Mouse (Mus musculus): Measurements from ENCODE around the gene Ube2j1. TPM values are rescaled to one million over a fixed set of nuclear protein-coding genes. Genes with fewer than 3 reads are reported as not detected.

Ube2j1 gene
- total and polyA plus RNA-seq, 3 experiments = 64.3 to 122 (median 93.0) TPM

- Histone ChIP-seq H3K9me3 (replicated peaks; ENCODE audit: low read length) (peaks cover 2% of the 10 kb centered on the region), H3K4me1 (ENCODE audit: control insufficient read depth in 1 of 2, insufficient read depth in 2 of 2) (no peaks in the 10 kb centered on the region; a peak in 1 of 4 replicates), H3K79me2 (replicated peaks; ENCODE audit: control insufficient read depth, extremely low read depth, insufficient read depth, poor library complexity, severe bottlenecking) (no peaks in the 10 kb centered on the region), H3K27me3 (replicated peaks) (peaks cover 30% of the 10 kb centered on the region), H3K9ac (ENCODE audit: insufficient read depth, low read depth) (peak within 1 kb of the TSS; percentile 65), H3K4me2 (ENCODE audit: insufficient read depth, low read depth, poor library complexity, severe bottlenecking) (peak within 1 kb of the TSS; percentile 82), H3K36me3 (replicated peaks in 1 of 2; ENCODE audit: control insufficient read depth in 1 of 2, insufficient read depth in 1 of 2, low read length in 1 of 2) (no peaks in the 10 kb centered on the region), H3K4me3 (replicated peaks in 1 of 3; ENCODE audit: low read depth in 2 of 3, low read length in 2 of 3, poor library complexity in 1 of 3) (peak within 1 kb of the TSS; percentile 58 to 94 (median 59)), H3K27ac (ENCODE audit: insufficient read depth, low read depth) (no peak within 1 kb of the TSS)
- dilution Hi-C loops (cut with MboI; ENCODE audit: extremely low pct_ligation_motif_present, extremely low pct_unique_long_range_greater_than_20kb, low sequenced_read_pairs) (no loop called here), in situ Hi-C loops (cut with MboI; ENCODE audit: low pct_ligation_motif_present, low pct_unique_long_range_greater_than_20kb, low sequenced_read_pairs) (loop anchor here (25.0 kb wide), 1 partner anchor 370 kb away; the partner anchor contains the start of genes Casp8ap2 and Gja10)
- TF ChIP-seq RCOR1 (conservative IDR thresholded peaks at IDR 0.05; ENCODE audit: low read depth, low read length) = no peak
- no peak for TF ChIP-seq MXI1 (IDR thresholded peaks at IDR 0.05; ENCODE audit: low read depth, low read length)
- DNase-seq (ENCODE audit: extremely low read depth) = no peak
These were observed 48.5 kb upstream of the Ube2j1 start, which contains the start of gene Rragd for GRCm38 (mm10) chr4:32982716-32983175. Rragd (plus strand) TSS chr4:32983037.

- Histone ChIP-seq H3K4me3 (replicated peaks in 1 of 3; ENCODE audit: low read depth in 2 of 3, low read length in 2 of 3, poor library complexity in 1 of 3) (peak overlapping the region; percentile 58 to 94 (median 59)), H3K4me1 (ENCODE audit: control insufficient read depth in 1 of 2, insufficient read depth in 2 of 2) (no peaks in the 10 kb centered on the region; a peak in 1 of 4 replicates), H3K27me3 (replicated peaks) (peaks cover 30% of the 10 kb centered on the region), H3K36me3 (replicated peaks in 1 of 2; ENCODE audit: control insufficient read depth in 1 of 2, insufficient read depth in 1 of 2, low read length in 1 of 2) (no peaks in the 10 kb centered on the region), H3K79me2 (replicated peaks; ENCODE audit: control insufficient read depth, extremely low read depth, insufficient read depth, poor library complexity, severe bottlenecking) (no peaks in the 10 kb centered on the region), H3K9ac (ENCODE audit: insufficient read depth, low read depth) (peak overlapping the region; percentile 65), H3K27ac (ENCODE audit: insufficient read depth, low read depth) (no peak overlapping the region), H3K9me3 (replicated peaks; ENCODE audit: low read length) (peaks cover 2% of the 10 kb centered on the region), H3K4me2 (ENCODE audit: insufficient read depth, low read depth, poor library complexity, severe bottlenecking) (peak overlapping the region; percentile 82)
- no peak for DNase-seq (ENCODE audit: extremely low read depth)
- in situ Hi-C loops (cut with MboI; ENCODE audit: low pct_ligation_motif_present, low pct_unique_long_range_greater_than_20kb, low sequenced_read_pairs) = loop anchor here (25.0 kb wide), 1 partner anchor 371 kb away; the partner anchor contains the start of genes Casp8ap2 and Gja10
- dilution Hi-C loops (cut with MboI; ENCODE audit: extremely low pct_ligation_motif_present, extremely low pct_unique_long_range_greater_than_20kb, low sequenced_read_pairs) = no loop called here
- TF ChIP-seq NELFE (IDR thresholded peaks at IDR 0.05; ENCODE audit: low read depth, low read length) = no peak
- TF ChIP-seq UBTF (IDR thresholded peaks at IDR 0.05; ENCODE audit: low read depth, low read length) = peak; percentile 64
- peak; percentile 39; the same call in 1 of the 2 replicates for TF ChIP-seq CHD1 (IDR thresholded peaks at IDR 0.05; ENCODE audit: low read depth, low read length)
- peak; percentile 60 for TF ChIP-seq BHLHE40 (IDR thresholded peaks at IDR 0.05; ENCODE audit: low read depth, low read length)
- no peak for TF ChIP-seq USF1 (IDR thresholded peaks at IDR 0.05; ENCODE audit: low read depth, low read length)
- TF ChIP-seq CTCF (conservative IDR thresholded peaks at IDR 0.05 in 1 of 2, IDR thresholded peaks at IDR 0.05 in 1 of 2; ENCODE audit: low read depth in 2 of 2, low read length in 2 of 2) = no peak
- no peak; the same call in 1 of the 2 replicates for TF ChIP-seq SIN3A (IDR thresholded peaks at IDR 0.05; ENCODE audit: low read length)
- no peak; the same call in 1 of the 2 replicates for TF ChIP-seq TCF12 (IDR thresholded peaks at IDR 0.05; ENCODE audit: low read depth, low read length)
These were observed 47.8 kb upstream of the Ube2j1 start for GRCm38 (mm10) chr4:32983176-32984155.

All from CH12.LX (cell line).